Mouse (Mus musculus): ENCODE data around the gene Proser1. TPM values are rescaled to one million over a fixed set of nuclear protein-coding genes. Genes with fewer than 3 reads are reported as not detected.

Proser1 gene
- polyA plus RNA-seq (2017; shearing (Covaris generic)): 13.8 TPM

GRCm38 (mm10) chr3:53463046-53463764 is at the start of gene Proser1, which contains the start of gene Nhlrc3:
Gene Proser1, plus strand, starts transcription at chr3:53463666.
Gene Nhlrc3, minus strand, starts transcription at chr3:53463332.

GRCm38 (mm10) chr3:53488353-53488752 is 24.9 kb downstream of the Proser1 start, which contains the start of gene Stoml3:
Gene Stoml3, plus strand, starts transcription at chr3:53488653.

Other genes with a start within 250 kb of the Proser1 start
- 18.7 TPM for gene Nhlrc3, start 334 bp upstream of the Proser1 start, polyA plus RNA-seq (2017; shearing (Covaris generic))
- gene Stoml3, start 25.0 kb downstream of the Proser1 start, polyA plus RNA-seq (2017; shearing (Covaris generic)): not detected
- not detected for gene Frem2, start 193.7 kb downstream of the Proser1 start, polyA plus RNA-seq (2017; shearing (Covaris generic))

Data from activated CD4-positive, CD25-positive, alpha-beta regulatory T cell, adult 9 weeks (primary cell).